Mouse (Mus musculus) testis, adult 2 months (tissue): ENCODE data around the gene Phactr3. TPM values are rescaled to one million over a fixed set of nuclear protein-coding genes. Genes with fewer than 3 reads are reported as not detected.

Experiments used
- H3K27ac ChIP-seq: fragments of 200-500 bp; 2 replicates; pipeline ENCODE4 v1.5.1; 2012; ENCODE audit warnings: low read depth, low read length; ENCODE audit not compliant: control insufficient read depth, insufficient read depth
- H3K27me3 ChIP-seq: fragments of 200-500 bp; 2 replicates; pipeline ENCODE4 v1.6.1; 2012; ENCODE audit warnings: mild to moderate bottlenecking, low read length, moderate library complexity; ENCODE audit not compliant: control insufficient read depth, insufficient read depth
- H3K36me3 ChIP-seq: fragments of 200-500 bp; 2 replicates; pipeline ENCODE4 v1.6.1; 2012; ENCODE audit warnings: mild to moderate bottlenecking, low read length; ENCODE audit not compliant: control insufficient read depth, insufficient read depth
- H3K4me1 ChIP-seq: fragments of 200-500 bp; 2 replicates; pipeline ENCODE4 v1.6.1; 2012; ENCODE audit warnings: low read length; ENCODE audit not compliant: control insufficient read depth, insufficient read depth
- H3K4me3 ChIP-seq: fragments of 200-500 bp; 2 replicates; pipeline ENCODE4 v1.5.1; 2012; ENCODE audit warnings: low read depth, mild to moderate bottlenecking, low read length, moderate library complexity, mixed read lengths; ENCODE audit not compliant: control insufficient read depth
- CTCF ChIP-seq: fragments of 200-500 bp; IDR thresholded peaks from 2 replicates; pipeline ENCODE4 v1.5.1; 2012; ENCODE audit warnings: low read depth, mild to moderate bottlenecking, inconsistent platforms, low read length, moderate library complexity; ENCODE audit not compliant: control insufficient read depth, insufficient read depth, insufficient replicate concordance
- POLR2A ChIP-seq: fragments of 200-500 bp; IDR thresholded peaks from 2 replicates; pipeline ENCODE4 v1.6.1; 2012; ENCODE audit warnings: low read depth, mild to moderate bottlenecking, inconsistent platforms, low read length, moderate library complexity; ENCODE audit not compliant: control insufficient read depth
- polyA plus RNA-seq: library from polyadenylated mRNA; depleted of rRNA; stranded (reverse); fragments of >200 nt; gene quantifications from 2 replicates; pipeline ENCODE4 v1.2.3, GENCODE M21; 2012

The Phactr3 gene
- polyA plus RNA-seq, 1 experiment: 8.2 TPM

GRCm38 (mm10) chr2:178153601-178154000 lies 34.8 kb downstream of the Phactr3 start:
- no peaks in the 10 kb centered on the region for H3K27me3 ChIP-seq
- H3K4me1 ChIP-seq: no peaks in the 10 kb centered on the region
- H3K4me3 ChIP-seq: no peak overlapping the region
- H3K27ac ChIP-seq: no peak overlapping the region
- TF ChIP-seq CTCF (no peak), POLR2A (no peak)
- no peaks in the 10 kb centered on the region for H3K36me3 ChIP-seq

- Histone ChIP-seq H3K4me1 (no peaks in the 10 kb centered on the region), H3K4me3 (no peak overlapping the region), H3K36me3 (no peaks in the 10 kb centered on the region), H3K27me3 (no peaks in the 10 kb centered on the region), H3K27ac (no peak overlapping the region)
- TF ChIP-seq POLR2A: no peak
These were observed 35.4 kb downstream of the Phactr3 start for GRCm38 (mm10) chr2:178154129-178154528.

GRCm38 (mm10) chr2:178154576-178154975 lies 35.8 kb downstream of the Phactr3 start:
- H3K27ac ChIP-seq: no peak overlapping the region
- TF ChIP-seq CTCF (no peak), POLR2A (no peak)
- no peaks in the 10 kb centered on the region for H3K27me3 ChIP-seq
- no peaks in the 10 kb centered on the region for H3K36me3 ChIP-seq
- no peak overlapping the region for H3K4me3 ChIP-seq
- H3K4me1 ChIP-seq: no peaks in the 10 kb centered on the region

GRCm38 (mm10) chr2:178155176-178155916 lies 36.6 kb downstream of the Phactr3 start:
- TF ChIP-seq POLR2A (no peak), CTCF (no peak)

GRCm38 (mm10) chr2:178155917-178156282 lies 37.1 kb downstream of the Phactr3 start:
- H3K36me3 ChIP-seq: no peaks in the 10 kb centered on the region
- H3K4me1 ChIP-seq: no peaks in the 10 kb centered on the region
- no peak overlapping the region for H3K4me3 ChIP-seq
- no peak overlapping the region for H3K27ac ChIP-seq
- TF ChIP-seq CTCF: no peak
- no peak for TF ChIP-seq POLR2A
- no peaks in the 10 kb centered on the region for H3K27me3 ChIP-seq

More at GRCm38 (mm10) chr2:178155176-178155916, 36.6 kb downstream of the Phactr3 start:
- Histone ChIP-seq H3K4me3 (no peak overlapping the region), H3K36me3 (no peaks in the 10 kb centered on the region), H3K27me3 (no peaks in the 10 kb centered on the region), H3K27ac (no peak overlapping the region), H3K4me1 (no peaks in the 10 kb centered on the region)

- no peak for TF ChIP-seq POLR2A
- TF ChIP-seq CTCF: no peak
- Histone ChIP-seq H3K27ac (no peak overlapping the region), H3K4me1 (no peaks in the 10 kb centered on the region), H3K4me3 (no peak overlapping the region), H3K36me3 (no peaks in the 10 kb centered on the region), H3K27me3 (no peaks in the 10 kb centered on the region)
These were observed 40.2 kb downstream of the Phactr3 start for GRCm38 (mm10) chr2:178158936-178159335.

- H3K36me3 ChIP-seq: no peaks in the 10 kb centered on the region
- TF ChIP-seq CTCF: no peak
- no peak for TF ChIP-seq POLR2A
- no peaks in the 10 kb centered on the region for H3K27me3 ChIP-seq
- no peak overlapping the region for H3K4me3 ChIP-seq
- H3K4me1 ChIP-seq: no peaks in the 10 kb centered on the region
- no peak overlapping the region for H3K27ac ChIP-seq
These were observed 45.2 kb downstream of the Phactr3 start for GRCm38 (mm10) chr2:178163981-178164380.
